10 mouse cellular contexts compared by ENCODE assay signal in the genomic region with DNA sequence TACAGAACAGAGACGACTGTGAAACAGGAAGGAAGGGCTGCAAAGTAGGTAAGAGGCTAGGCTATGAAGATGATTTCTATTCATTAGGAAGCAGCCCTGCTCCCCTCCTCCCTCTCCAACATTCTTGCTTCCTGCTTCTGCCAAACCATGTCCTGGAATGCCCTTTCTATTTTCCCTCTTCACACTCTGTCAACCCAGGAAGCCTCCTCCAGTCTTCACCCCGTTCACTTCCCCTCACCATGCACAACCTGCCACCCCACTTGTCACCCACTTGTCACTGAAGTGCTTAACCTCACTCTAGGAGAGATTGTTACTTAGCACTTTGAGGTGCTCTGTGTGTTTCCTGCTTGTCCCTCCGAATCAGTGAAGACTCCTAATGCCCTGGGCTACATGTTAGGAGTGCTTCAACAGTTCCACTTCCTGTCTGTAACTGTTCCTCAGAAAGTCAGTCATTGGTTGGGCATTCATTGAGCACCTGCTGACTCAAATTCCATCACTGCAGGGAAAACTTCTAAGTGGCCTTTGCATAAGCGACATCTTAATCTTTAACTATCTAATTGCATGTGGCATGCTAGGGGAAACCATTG.
A peak's percentile ranks its signal among the peaks of the same experiment; 100 is the strongest.
DNase-seq lines count a peak whose midpoint lies in the region; ATAC-seq and TF ChIP-seq lines count a peak whose summit lies in the region.
"Had no signal": no experiment of that assay in that cellular context is flagged by ENCODE, and none has a peak within 500 bp of the region (broad histone marks: within the 10 kb centered on the region; RNA-seq: fewer than 3 reads in every experiment).

No protein-coding gene starts in this region.

- no peak for TF ChIP-seq POLR2A in heart, adult 2 months (IDR thresholded peaks at IDR 0.05; ENCODE audit: insufficient read depth, low read depth, low read length)

- H3K79me2 ChIP-seq in heart, adult 2 months (replicated peaks; ENCODE audit: control insufficient read depth, insufficient read depth, low read length), result no peaks in the 10 kb centered on the region

- H3K4me2 ChIP-seq in midbrain, postnatal 0 days (ENCODE audit: low read depth, low read length, poor library complexity, severe bottlenecking), result no peak overlapping the region
- H3K4me2 ChIP-seq in hindbrain, postnatal 0 days (ENCODE audit: low read depth, low read length), result no peak overlapping the region

- H3K4me1 ChIP-seq in heart, adult 2 months (ENCODE audit: control insufficient read depth, insufficient read depth, low read length), result peaks cover 3% of the 10 kb centered on the region
- H3K4me1 ChIP-seq in midbrain, postnatal 0 days (ENCODE audit: insufficient read depth, low read length), result no peaks in the 10 kb centered on the region
- no peaks in the 10 kb centered on the region for H3K4me1 ChIP-seq in hindbrain, postnatal 0 days (ENCODE audit: insufficient read depth, low read length)

- POLR2A ChIA-PET in Patski (lab: Charles Lee), result interaction anchor here (0.6 kb wide), 1 partner anchor 22 kb away, joined by 3 read pairs; no protein-coding TSS in a partner anchor

- no peak overlapping the region for H3K9ac ChIP-seq in heart, adult 2 months (ENCODE audit: low read depth, low read length)
- no peak overlapping the region for H3K9ac ChIP-seq in midbrain, postnatal 0 days (replicated peaks; ENCODE audit: low read length, poor library complexity, severe bottlenecking)
- no peak overlapping the region for H3K9ac ChIP-seq in hindbrain, postnatal 0 days (replicated peaks; ENCODE audit: low read length)

- no peak for TF ChIP-seq CTCF in heart, adult 2 months (IDR thresholded peaks at IDR 0.05)
- no peak for TF ChIP-seq CTCF in Patski (IDR thresholded peaks at IDR 0.05)
- TF ChIP-seq CTCF in midbrain, postnatal 0 days (IDR thresholded peaks at IDR 0.05), result no peak
- TF ChIP-seq CTCF in hindbrain, postnatal 0 days (IDR thresholded peaks at IDR 0.05; ENCODE audit: low read depth), result no peak

- in situ Hi-C loops in Patski (cut with MboI; ENCODE audit: low pct_unique_long_range_greater_than_20kb), result no loop called here

- CTCF ChIA-PET in Patski (lab: Charles Lee), result interaction anchor here (0.8 to 1.5 kb wide), 3 partner anchors 12 to 93 kb away, joined by 3 to 4 read pairs (median 3); no protein-coding TSS in a partner anchor

- H3K4me3 ChIP-seq in heart, adult 2 months, result no peak overlapping the region
- H3K4me3 ChIP-seq in midbrain, postnatal 0 days (ENCODE audit: low read depth, low read length), result no peak overlapping the region
- H3K4me3 ChIP-seq in hindbrain, postnatal 0 days (ENCODE audit: low read length), result no peak overlapping the region
- H3K4me3 ChIP-seq: erythroblast, embryonic 14.5 days had no signal

- no peak overlapping the region for H3K27ac ChIP-seq in heart, adult 2 months
- no peak overlapping the region for H3K27ac ChIP-seq in midbrain, postnatal 0 days (ENCODE audit: low read depth, low read length)
- no peak overlapping the region for H3K27ac ChIP-seq in hindbrain, postnatal 0 days

- no peaks in the 10 kb centered on the region for H3K27me3 ChIP-seq in heart, adult 2 months (ENCODE audit: control insufficient read depth, insufficient read depth, low read length)
- no peaks in the 10 kb centered on the region for H3K27me3 ChIP-seq in Patski
- H3K27me3 ChIP-seq in midbrain, postnatal 0 days (ENCODE audit: insufficient read depth, low read length), result no peaks in the 10 kb centered on the region
- H3K27me3 ChIP-seq in hindbrain, postnatal 0 days (ENCODE audit: insufficient read depth, low read length), result no peaks in the 10 kb centered on the region

- no peaks in the 10 kb centered on the region for H3K9me3 ChIP-seq in midbrain, postnatal 0 days (ENCODE audit: low read length)
- H3K9me3 ChIP-seq in hindbrain, postnatal 0 days (ENCODE audit: low read length), result no peaks in the 10 kb centered on the region

- intact Hi-C loops in heart, adult 2 months (cut with DNase I), result no loop called here

- WGBS in heart, adult 2 months, result 23% methylated on average over 4 of the region's 4 CpGs
- 79% methylated on average over 4 of the region's 4 CpGs for WGBS in midbrain, postnatal 0 days
- 73% methylated on average over 4 of the region's 4 CpGs for WGBS in hindbrain, postnatal 0 days

- DNase-seq in heart, adult 9 months (ENCODE audit: low spot score in 2 of 2), result peak; percentile 12 to 21
- DNase-seq in heart, adult 2 months, result no peak
- DNase-seq in Patski (ENCODE audit: low read depth, low spot score), result no peak
- peak; percentile 37 for DNase-seq in lung, postnatal 14 days
- no peak for DNase-seq in right cerebral cortex, adult 2 months (ENCODE audit: low spot score in 2 of 2)
- no peak for DNase-seq in midbrain, postnatal 0 days (ENCODE audit: low spot score)
- no peak for DNase-seq in hindbrain, postnatal 0 days (ENCODE audit: low spot score)
- DNase-seq: cerebellum, postnatal 25 days had no signal

- peak; percentile 76 for ATAC-seq in Patski
- peak; percentile 38 to 58 for ATAC-seq in hematopoietic stem cell, adult 5-6 weeks (replicated peaks in 1 of 2; ENCODE audit: insufficient read depth in 1 of 2, low FRiP score in 2 of 2, low TSS enrichment in 1 of 2, low read depth in 1 of 2, poor library complexity in 2 of 2, severe bottlenecking in 2 of 2)
- no peak for ATAC-seq in midbrain, postnatal 0 days (ENCODE audit: low FRiP score)
- ATAC-seq in hindbrain, postnatal 0 days, result no peak

- no peak for TF ChIP-seq EP300 in heart, adult 2 months (IDR thresholded peaks at IDR 0.05; ENCODE audit: insufficient read depth, low read depth, low read length)

- H3K36me3 ChIP-seq in heart, adult 2 months (ENCODE audit: control insufficient read depth, insufficient read depth, low read length), result no peaks in the 10 kb centered on the region
- no peaks in the 10 kb centered on the region for H3K36me3 ChIP-seq in midbrain, postnatal 0 days (ENCODE audit: insufficient read depth, low read length)
- H3K36me3 ChIP-seq in hindbrain, postnatal 0 days (ENCODE audit: insufficient read depth, low read length), result no peaks in the 10 kb centered on the region

Comparison
In these comparisons a context has a peak if more than half of its experiments do, and no peak if none do; other contexts are left out.
1. DNase-seq: peak in heart, adult 9 months (2 of 2) and lung, postnatal 14 days (single experiment); none in heart, adult 2 months (0 of 2), Patski (single experiment), right cerebral cortex, adult 2 months (0 of 2), midbrain, postnatal 0 days (single experiment) and hindbrain, postnatal 0 days (single experiment).
2. ATAC-seq: peak in Patski (single experiment) and hematopoietic stem cell, adult 5-6 weeks (2 of 2); none in midbrain, postnatal 0 days (single experiment) and hindbrain, postnatal 0 days (single experiment).